Mouse (Mus musculus) lung, adult 2 months (tissue): ENCODE data around the gene Dram1. TPM values are rescaled to one million over a fixed set of nuclear protein-coding genes. Genes with fewer than 3 reads are reported as not detected.

Experiments
- DNase-seq: peaks from one replicate; pipeline ENCODE4 v3.0.0; 2022
- H3K4me1 ChIP-seq: fragments of 200-500 bp; 2 replicates; pipeline ENCODE4 v1.6.1; 2011; ENCODE audit warnings: low read length; ENCODE audit not compliant: control insufficient read depth, insufficient read depth
- H3K4me3 ChIP-seq: fragments of 200-500 bp; replicated peaks from 2 replicates; pipeline ENCODE3; 2011; ENCODE audit warnings: low read depth, mild to moderate bottlenecking, control low read depth, low read length; ENCODE audit errors: extremely low read depth
- CTCF ChIP-seq: fragments of 200-500 bp; IDR thresholded peaks from 2 replicates; pipeline ENCODE4 v1.5.1; 2011; ENCODE audit warnings: mild to moderate bottlenecking, low read length, control low read depth; ENCODE audit not compliant: insufficient read depth
- POLR2A ChIP-seq: fragments of 200-500 bp; IDR thresholded peaks from 2 replicates; pipeline ENCODE4 v1.6.1; 2011; ENCODE audit warnings: low read depth, mild to moderate bottlenecking, control low read depth, low read length, borderline replicate concordance; ENCODE audit errors: extremely low read depth
- WGBS: fragments of 180-500 bp; shearing (Covaris S2); methylation state at CpG from one replicate; pipeline ENCODE4 v1.1.7; 2018; 5-methylcytosine and 5-hydroxymethylcytosine counted together
- polyA plus RNA-seq: library from polyadenylated mRNA; depleted of rRNA; stranded (reverse); fragments of >200 nt; gene quantifications from 2 replicates; pipeline ENCODE4 v1.2.3, GENCODE M21; 2012; rRNA removed

Dram1 gene
- polyA plus RNA-seq, 1 experiment: 326 TPM

DNA sequence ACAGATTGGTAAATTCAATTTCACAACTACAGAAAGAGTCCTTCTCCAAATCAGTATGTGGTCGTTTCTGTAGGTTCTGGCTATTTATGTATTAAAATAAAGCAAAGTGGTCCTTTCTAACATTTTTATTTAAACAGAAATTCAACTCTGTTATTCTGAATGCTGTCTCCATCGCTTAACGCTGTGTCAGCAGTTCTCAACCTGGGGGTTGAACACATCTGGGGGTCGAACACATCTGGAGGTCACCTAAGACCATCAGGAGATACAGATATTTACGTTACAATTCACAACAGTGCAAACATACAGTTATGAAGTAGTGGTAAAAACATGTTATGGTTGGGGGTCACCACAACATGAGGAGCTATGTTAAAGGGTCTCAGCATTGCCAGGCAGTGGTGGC is 104.8 kb downstream of the Dram1 start:
- DNase-seq: no peak
- WGBS: 78% methylated on average over 5 of the region's 5 CpGs
- H3K4me3 ChIP-seq: no peak overlapping the region
- TF ChIP-seq POLR2A (no peak), CTCF (no peak)
- H3K4me1 ChIP-seq: no peaks in the 10 kb centered on the region

Other genes with a start within 250 kb of the Dram1 start
- gene Parpbp, start 232.1 kb downstream of the Dram1 start, polyA plus RNA-seq: 0.24 and 0.25 TPM in 2 replicates
- gene Nup37, start 232.1 kb downstream of the Dram1 start, polyA plus RNA-seq: 2.3 and 3.6 TPM in 2 replicates
- gene Washc3, start 178.0 kb downstream of the Dram1 start, polyA plus RNA-seq: 9.3 and 14.4 TPM in 2 replicates
- gene Gnptab, start 52 bp upstream of the Dram1 start, polyA plus RNA-seq: 12.4 and 16.6 TPM in 2 replicates
- not detected in 2 replicates for gene Sycp3, start 80.5 kb upstream of the Dram1 start, polyA plus RNA-seq
- gene Chpt1, start 125.0 kb upstream of the Dram1 start, polyA plus RNA-seq: 73.3 and 92.1 TPM in 2 replicates
- 18.2 TPM in 1 of 2 replicates, not detected in the other for gene Mybpc1, start 226.1 kb upstream of the Dram1 start, polyA plus RNA-seq